In the genomic region with DNA sequence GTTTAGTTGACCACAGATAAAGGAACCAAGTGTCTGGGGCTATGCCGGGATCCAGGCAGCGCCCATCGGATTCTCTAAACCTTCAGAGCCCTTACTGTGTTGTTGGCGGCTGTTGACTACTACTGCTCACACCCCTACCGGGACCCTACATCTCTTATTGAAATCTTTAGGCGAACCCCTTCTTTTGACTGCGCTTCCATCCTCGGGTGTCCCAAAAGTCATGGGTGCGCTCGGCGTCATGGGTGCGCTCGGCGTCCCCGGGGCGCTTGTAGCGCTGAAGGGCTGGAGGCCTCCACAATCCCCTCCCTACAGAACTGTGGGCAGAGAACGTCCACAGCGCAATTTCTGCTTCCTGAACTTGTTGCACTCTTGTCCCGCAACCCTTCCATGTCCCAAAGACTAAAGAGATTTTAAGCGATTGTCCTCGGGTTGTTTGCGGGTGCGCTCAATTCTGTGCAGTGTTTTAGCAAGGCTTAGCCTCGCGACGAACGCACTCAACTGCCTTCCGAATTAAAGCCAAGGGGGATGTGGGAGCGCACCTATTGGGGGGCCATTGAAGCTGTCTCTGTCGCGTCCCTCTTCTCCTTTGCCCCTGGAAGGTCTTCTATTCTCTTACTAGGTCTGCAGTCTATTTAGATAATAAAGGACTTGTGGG, we compare ENCODE assay signal across 15 mouse cellular contexts. TPM values are rescaled to one million over a fixed set of nuclear protein-coding genes. Genes with fewer than 3 reads are reported as not detected.
DNase-seq lines count a peak whose midpoint lies in the region; ATAC-seq and TF ChIP-seq lines count a peak whose summit lies in the region.
"Had no signal": no experiment of that assay in that cellular context is flagged by ENCODE, and none has a peak within 500 bp of the region (broad histone marks: within the 10 kb centered on the region; RNA-seq: fewer than 3 reads in every experiment).

No protein-coding gene starts in this region.

- no peak overlapping the region for H3K4me2 ChIP-seq in forebrain, embryonic 13.5 days
- no peak overlapping the region for H3K4me2 ChIP-seq in hindbrain, embryonic 11.5 days (replicated peaks; ENCODE audit: low read depth, low read length)
- H3K4me2 ChIP-seq in hindbrain, embryonic 14.5 days (replicated peaks) = no peak overlapping the region
- peak overlapping the region; percentile 55; the same call in 1 of the 2 replicates for H3K4me2 ChIP-seq in limb, embryonic 13.5 days (replicated peaks)

- WGBS in forebrain, embryonic 10.5 days = under 1% methylated on average over 32 of the region's 32 CpGs
- under 1% methylated on average over 32 of the region's 32 CpGs for WGBS in forebrain, embryonic 13.5 days
- WGBS in hindbrain, embryonic 11.5 days = under 1% methylated on average over 32 of the region's 32 CpGs
- under 1% methylated on average over 32 of the region's 32 CpGs for WGBS in hindbrain, embryonic 14.5 days
- 1% methylated on average over 32 of the region's 32 CpGs for WGBS in limb, embryonic 13.5 days

- peaks cover 100% of the 10 kb centered on the region for H3K27me3 ChIP-seq in forebrain, embryonic 10.5 days (ENCODE audit: poor library complexity, severe bottlenecking)
- H3K27me3 ChIP-seq in forebrain, embryonic 13.5 days = peaks cover 98% of the 10 kb centered on the region
- H3K27me3 ChIP-seq in hindbrain, embryonic 11.5 days (ENCODE audit: control insufficient read depth, insufficient read depth, low read length) = peaks cover 81% of the 10 kb centered on the region
- peaks cover 94% of the 10 kb centered on the region for H3K27me3 ChIP-seq in hindbrain, embryonic 14.5 days (ENCODE audit: control insufficient read depth, insufficient read depth, low read length)
- peaks cover 100% of the 10 kb centered on the region for H3K27me3 ChIP-seq in limb, embryonic 13.5 days

- no peaks in the 10 kb centered on the region for H3K36me3 ChIP-seq in forebrain, embryonic 10.5 days (replicated peaks)
- no peaks in the 10 kb centered on the region for H3K36me3 ChIP-seq in forebrain, embryonic 13.5 days (ENCODE audit: poor library complexity, severe bottlenecking)
- no peaks in the 10 kb centered on the region for H3K36me3 ChIP-seq in hindbrain, embryonic 11.5 days (ENCODE audit: control insufficient read depth, insufficient read depth, low read length)
- no peaks in the 10 kb centered on the region for H3K36me3 ChIP-seq in hindbrain, embryonic 14.5 days (replicated peaks; ENCODE audit: control insufficient read depth, insufficient read depth)
- no peaks in the 10 kb centered on the region for H3K36me3 ChIP-seq in limb, embryonic 13.5 days
- H3K36me3 ChIP-seq: liver, embryonic 15.5 days had no signal

- no peak for TF ChIP-seq POLR2A in brain, embryonic 14.5 days (IDR thresholded peaks at IDR 0.05; ENCODE audit: borderline replicate concordance, extremely low read depth, insufficient read depth, insufficient read length, poor library complexity, severe bottlenecking)

- no peak for ATAC-seq in forebrain, embryonic 13.5 days
- ATAC-seq in hindbrain, embryonic 11.5 days (ENCODE audit: low FRiP score) = no peak
- ATAC-seq in hindbrain, embryonic 14.5 days (ENCODE audit: low FRiP score) = no peak
- ATAC-seq in limb, embryonic 13.5 days (ENCODE audit: low FRiP score, low read depth) = no peak
- ATAC-seq: activated CD4-positive, CD25-positive, alpha-beta regulatory T cell, adult 4 months had no signal

- H3K4me1 ChIP-seq in forebrain, embryonic 10.5 days = peaks cover 25% of the 10 kb centered on the region
- peaks cover 13% of the 10 kb centered on the region; the same call in 1 of the 2 replicates for H3K4me1 ChIP-seq in forebrain, embryonic 13.5 days
- 0 out of 2 replicates have a peak, but pooled peaks cover 3% of the 10 kb centered on the region for H3K4me1 ChIP-seq in hindbrain, embryonic 11.5 days (replicated peaks; ENCODE audit: control insufficient read depth, insufficient read depth, low read length)
- H3K4me1 ChIP-seq in hindbrain, embryonic 14.5 days (replicated peaks; ENCODE audit: control insufficient read depth, insufficient read depth, low read length) = 0 out of 2 replicates have a peak, but pooled peaks cover 4% of the 10 kb centered on the region
- H3K4me1 ChIP-seq in limb, embryonic 13.5 days = peaks cover 7% of the 10 kb centered on the region

- H3K27ac ChIP-seq in forebrain, embryonic 10.5 days = no peak overlapping the region
- no peak overlapping the region for H3K27ac ChIP-seq in forebrain, embryonic 13.5 days
- no peak overlapping the region for H3K27ac ChIP-seq in hindbrain, embryonic 11.5 days (ENCODE audit: low read depth, low read length)
- no peak overlapping the region for H3K27ac ChIP-seq in hindbrain, embryonic 14.5 days
- no peak overlapping the region for H3K27ac ChIP-seq in limb, embryonic 13.5 days
- H3K27ac ChIP-seq: liver, embryonic 15.5 days had no signal

- peak overlapping the region; percentile 30; the same call in 1 of the 2 replicates for H3K4me3 ChIP-seq in forebrain, embryonic 10.5 days
- no peak overlapping the region; the same call in 1 of the 2 replicates for H3K4me3 ChIP-seq in forebrain, embryonic 13.5 days
- H3K4me3 ChIP-seq in hindbrain, embryonic 11.5 days (ENCODE audit: low read depth, low read length) = no peak overlapping the region
- no peak overlapping the region for H3K4me3 ChIP-seq in hindbrain, embryonic 14.5 days (replicated peaks; ENCODE audit: low read length)
- H3K4me3 ChIP-seq in limb, embryonic 13.5 days = no peak overlapping the region

- no peaks in the 10 kb centered on the region for H3K9me3 ChIP-seq in forebrain, embryonic 10.5 days
- H3K9me3 ChIP-seq in forebrain, embryonic 13.5 days (replicated peaks) = no peaks in the 10 kb centered on the region
- no peaks in the 10 kb centered on the region for H3K9me3 ChIP-seq in hindbrain, embryonic 11.5 days (ENCODE audit: control insufficient read depth, low read length)
- H3K9me3 ChIP-seq in hindbrain, embryonic 14.5 days (ENCODE audit: control insufficient read depth, low read length) = no peaks in the 10 kb centered on the region
- no peaks in the 10 kb centered on the region for H3K9me3 ChIP-seq in limb, embryonic 13.5 days
- H3K9me3 ChIP-seq: liver, embryonic 15.5 days had no signal

- no peak overlapping the region for H3K9ac ChIP-seq in forebrain, embryonic 13.5 days
- H3K9ac ChIP-seq in hindbrain, embryonic 11.5 days (ENCODE audit: low read depth, low read length) = no peak overlapping the region
- H3K9ac ChIP-seq in hindbrain, embryonic 14.5 days = no peak overlapping the region
- no peak overlapping the region for H3K9ac ChIP-seq in limb, embryonic 13.5 days
- H3K9ac ChIP-seq: liver, embryonic 15.5 days had no signal

- no peak for DNase-seq in forebrain, embryonic 10.5 days (ENCODE audit: extremely low spot score, low spot score)
- peak; percentile 66 for DNase-seq in hindbrain, embryonic 11.5 days (ENCODE audit: low spot score)
- DNase-seq in hindbrain, embryonic 14.5 days (ENCODE audit: low spot score) = no peak
- DNase-seq in brain, embryonic 14.5 days (ENCODE audit: low read depth) = peak; percentile 34
- DNase-seq in cerebellum, postnatal 36 days = no peak
- DNase-seq in kidney, adult 9 months = no peak
- DNase-seq: cerebellum, adult 18-20 months; lung, postnatal 4 days; right cerebral cortex, postnatal 25 days; thymus, postnatal 25 days had no signal

- no peak for TF ChIP-seq CTCF in brain, embryonic 14.5 days (IDR thresholded peaks at IDR 0.05; ENCODE audit: borderline replicate concordance, extremely low read depth, insufficient read depth, insufficient read length)

RNA-seq across cellular contexts. Expression of a gene that starts 4.5 kb away (rescaled TPM):
- 0.10 and 0.27 TPM in 2 replicates for polyA plus RNA-seq in forebrain, embryonic 10.5 days (2016; fragmentation: Nextera tagmentation; extraction: Ambion mirVana)
- polyA plus RNA-seq in forebrain, embryonic 13.5 days (2015; fragmentation: Nextera tagmentation; extraction: Ambion mirVana) = 0.69 and 1.6 TPM in 2 replicates
- polyA plus RNA-seq in hindbrain, embryonic 11.5 days (2014; fragmentation: Nextera tagmentation; extraction: Ambion mirVana) = not detected in 2 replicates
- polyA plus RNA-seq in hindbrain, embryonic 14.5 days (2014; fragmentation: Nextera tagmentation; extraction: Ambion mirVana) = not detected in 2 replicates
- 1.5 and 2.5 TPM in 2 replicates for polyA plus RNA-seq in brain, embryonic 14.5 days (2012; rRNA removed)
- polyA plus RNA-seq in limb, embryonic 13.5 days (2015; fragmentation: Nextera tagmentation; extraction: Ambion mirVana) = 0.06 TPM in 1 of 2 replicates, not detected in the other
- polyA plus RNA-seq: activated CD4-positive, CD25-positive, alpha-beta regulatory T cell, adult 4 months; large intestine, adult 2 months; liver, embryonic 15.5 days had no signal

Comparison
In these comparisons a context has a peak if more than half of its experiments do, and no peak if none do; other contexts are left out.
1. DNase-seq: peak in hindbrain, embryonic 11.5 days (single experiment) and brain, embryonic 14.5 days (single experiment); none in forebrain, embryonic 10.5 days (single experiment), hindbrain, embryonic 14.5 days (single experiment), cerebellum, postnatal 36 days (0 of 2) and kidney, adult 9 months (single experiment).